Mouse (Mus musculus) heart, embryonic 12.5 days (tissue): Measurements from ENCODE around the gene Angpt4. TPM values are rescaled to one million over a fixed set of nuclear protein-coding genes. Genes with fewer than 3 reads are reported as not detected.

ENCODE experiments used
- ATAC-seq: fragments of 200-750 bp; cut with Nextera tagmentation; 2 replicates; pipeline ENCODE4 v1.8.0; 2017; ENCODE audit warnings: moderate TSS enrichment, moderate library complexity; ENCODE audit not compliant: insufficient number of reproducible peaks, low FRiP score
- H3K27ac ChIP-seq: fragments of 300-500 bp; sonication (generic); 2 replicates; pipeline ENCODE4 v1.5.1; 2016; ENCODE audit warnings: mild to moderate bottlenecking, moderate library complexity; ENCODE audit not compliant: poor library complexity, severe bottlenecking
- H3K27me3 ChIP-seq: fragments of 300-500 bp; sonication (generic); replicated peaks from 2 replicates; pipeline ENCODE4 v1.6.1; 2016; ENCODE audit warnings: mild to moderate bottlenecking, moderate library complexity
- H3K36me3 ChIP-seq: fragments of 300-500 bp; sonication (generic); 2 replicates; pipeline ENCODE4 v1.6.1; 2016; ENCODE audit warnings: mild to moderate bottlenecking, moderate library complexity
- H3K4me1 ChIP-seq: fragments of 300-500 bp; sonication (generic); replicated peaks from 2 replicates; pipeline ENCODE4 v1.6.1; 2016; ENCODE audit warnings: mild to moderate bottlenecking
- H3K4me2 ChIP-seq: fragments of 300-500 bp; sonication (generic); 2 replicates; pipeline ENCODE4 v1.6.1; 2016; ENCODE audit warnings: mild to moderate bottlenecking, moderate library complexity
- H3K4me3 ChIP-seq: fragments of 300-500 bp; sonication (generic); 2 replicates; pipeline ENCODE4 v1.5.1; 2016; ENCODE audit warnings: mild to moderate bottlenecking
- H3K9ac ChIP-seq: fragments of 300-500 bp; sonication (generic); 2 replicates; pipeline ENCODE4 v1.6.1; 2016; ENCODE audit warnings: mild to moderate bottlenecking, moderate library complexity
- H3K9me3 ChIP-seq: fragments of 300-500 bp; sonication (generic); replicated peaks from 2 replicates; pipeline ENCODE4 v1.6.1; 2016; ENCODE audit warnings: mild to moderate bottlenecking, moderate library complexity
- whole genome bisulfite sequencing: fragments of 180-500 bp; shearing (Covaris S2); methylation state at CpG from one replicate; pipeline ENCODE4 v1.1.7; 2016; 5-methylcytosine and 5-hydroxymethylcytosine counted together
- polyA plus RNA-seq: library from polyadenylated mRNA; unstranded; fragments of >200 nt; fragmentation: Nextera tagmentation; extraction: Ambion mirVana; gene quantifications from 2 replicates; pipeline ENCODE4 v1.2.1, GENCODE M21; 2016

Angpt4 gene
- polyA plus RNA-seq, result 0.13 and 0.20 TPM in 2 replicates

GRCm38 (mm10) chr2:151910919-151911500 is at the start of gene Angpt4:
Gene Angpt4 (plus strand): TSS chr2:151911210.
- H3K27me3 ChIP-seq, result peaks cover 18% of the 10 kb centered on the region
- WGBS, result 66% methylated on average over 12 of the region's 13 CpGs
- no peak for ATAC-seq
- H3K9ac ChIP-seq, result no peak within 1 kb of the TSS
- no peak within 1 kb of the TSS for H3K27ac ChIP-seq
- H3K9me3 ChIP-seq, result no peaks in the 10 kb centered on the region
- no peak within 1 kb of the TSS for H3K4me3 ChIP-seq
- no peaks in the 10 kb centered on the region for H3K36me3 ChIP-seq
- 0 out of 2 replicates have a peak within 1 kb of the TSS, but pooled peaks have one; percentile 7 for H3K4me2 ChIP-seq
- peaks cover 15% of the 10 kb centered on the region for H3K4me1 ChIP-seq

GRCm38 (mm10) chr2:151862257-151862810 is 48.7 kb upstream of the Angpt4 start:
- H3K4me3 ChIP-seq, result no peak overlapping the region
- H3K9ac ChIP-seq, result no peak overlapping the region
- ATAC-seq, result no peak
- H3K9me3 ChIP-seq, result no peaks in the 10 kb centered on the region
- H3K27ac ChIP-seq, result no peak overlapping the region
- WGBS, result 52% methylated on average over 5 of the region's 5 CpGs
- peaks cover 11% of the 10 kb centered on the region for H3K27me3 ChIP-seq
- no peak overlapping the region for H3K4me2 ChIP-seq
- H3K36me3 ChIP-seq, result no peaks in the 10 kb centered on the region
- H3K4me1 ChIP-seq, result no peaks in the 10 kb centered on the region

GRCm38 (mm10) chr2:151864941-151865340 is 46.1 kb upstream of the Angpt4 start:
- 81% methylated on average over 6 of the region's 6 CpGs for WGBS
- no peak for ATAC-seq
- H3K27me3 ChIP-seq, result peaks cover 23% of the 10 kb centered on the region
- no peaks in the 10 kb centered on the region for H3K9me3 ChIP-seq
- H3K4me3 ChIP-seq, result no peak overlapping the region
- H3K9ac ChIP-seq, result no peak overlapping the region
- H3K4me1 ChIP-seq, result no peaks in the 10 kb centered on the region
- H3K36me3 ChIP-seq, result no peaks in the 10 kb centered on the region
- no peak overlapping the region for H3K27ac ChIP-seq
- H3K4me2 ChIP-seq, result no peak overlapping the region

DNA sequence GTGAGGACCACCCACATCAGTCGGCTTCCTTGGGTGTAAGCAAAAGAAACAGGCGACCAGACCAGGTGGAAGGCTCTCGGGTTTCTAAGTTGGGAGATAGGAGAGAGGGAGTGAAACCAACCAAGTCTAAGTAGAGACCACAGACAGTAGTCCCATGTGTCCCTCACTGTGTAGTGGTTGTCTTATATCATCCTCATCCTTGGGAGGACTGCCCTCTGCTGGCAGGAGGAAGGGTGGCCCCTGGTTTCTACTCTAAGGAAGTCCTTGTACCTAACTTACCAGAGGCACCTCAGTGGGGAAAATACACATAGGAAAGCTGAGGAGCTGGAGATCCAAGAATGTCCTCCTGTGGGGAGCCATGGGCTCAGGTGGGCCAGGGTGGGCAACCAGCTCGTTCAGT is 44.5 kb upstream of the Angpt4 start:
- Histone ChIP-seq H3K27ac (no peak overlapping the region), H3K9ac (no peak overlapping the region), H3K9me3 (no peaks in the 10 kb centered on the region), H3K27me3 (peaks cover 23% of the 10 kb centered on the region), H3K4me3 (no peak overlapping the region), H3K4me1 (no peaks in the 10 kb centered on the region), H3K36me3 (no peaks in the 10 kb centered on the region), H3K4me2 (no peak overlapping the region)
- 41% methylated on average over 4 of the region's 4 CpGs for WGBS
- ATAC-seq, result no peak

- Histone ChIP-seq H3K4me3 (no peak overlapping the region), H3K27me3 (peaks cover 39% of the 10 kb centered on the region), H3K4me1 (no peaks in the 10 kb centered on the region), H3K27ac (no peak overlapping the region), H3K36me3 (no peaks in the 10 kb centered on the region), H3K9me3 (no peaks in the 10 kb centered on the region), H3K9ac (no peak overlapping the region), H3K4me2 (no peak overlapping the region)
- WGBS, result 77% methylated on average over 8 of the region's 8 CpGs
- ATAC-seq, result no peak
Measured at GRCm38 (mm10) chr2:151868196-151868595, 42.8 kb upstream of the Angpt4 start.

GRCm38 (mm10) chr2:151874551-151874950 is 36.5 kb upstream of the Angpt4 start:
- H3K4me1 ChIP-seq, result no peaks in the 10 kb centered on the region
- no peak overlapping the region for H3K4me3 ChIP-seq
- H3K27ac ChIP-seq, result no peak overlapping the region
- no peaks in the 10 kb centered on the region for H3K36me3 ChIP-seq
- H3K9ac ChIP-seq, result no peak overlapping the region
- ATAC-seq, result no peak
- peaks cover 35% of the 10 kb centered on the region for H3K27me3 ChIP-seq
- no peak overlapping the region for H3K4me2 ChIP-seq
- no peaks in the 10 kb centered on the region for H3K9me3 ChIP-seq

DNA sequence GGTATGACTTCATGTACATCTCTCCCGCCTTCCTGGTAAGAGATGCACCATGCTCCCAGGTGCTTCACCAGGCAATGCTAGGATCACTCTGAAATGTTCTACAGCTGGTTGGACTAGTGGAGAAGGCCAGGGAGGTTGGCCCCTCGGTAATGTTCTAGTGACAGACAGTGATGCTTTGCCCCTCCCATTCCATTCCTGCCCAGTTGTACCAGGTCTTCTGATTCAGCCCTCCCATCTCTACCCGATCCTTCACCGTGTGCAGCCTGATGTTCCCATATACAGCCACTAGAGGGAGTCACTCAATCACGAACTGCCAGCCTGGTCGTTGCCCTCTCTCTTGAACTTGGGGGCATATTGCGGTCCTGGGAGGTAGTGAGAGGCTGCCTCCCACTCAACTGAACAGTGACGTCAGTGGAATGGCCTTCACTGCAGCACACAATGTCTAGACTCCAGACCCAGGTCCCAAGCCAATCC is 35.0 kb upstream of the Angpt4 start:
- Histone ChIP-seq H3K4me3 (no peak overlapping the region), H3K27ac (no peak overlapping the region), H3K9ac (no peak overlapping the region), H3K36me3 (no peaks in the 10 kb centered on the region), H3K4me1 (no peaks in the 10 kb centered on the region), H3K9me3 (no peaks in the 10 kb centered on the region), H3K4me2 (no peak overlapping the region), H3K27me3 (peaks cover 34% of the 10 kb centered on the region)
- WGBS, result 14% methylated on average over 8 of the region's 8 CpGs
- peak; percentile 47; the same call in 1 of the 2 replicates for ATAC-seq

- H3K4me1 ChIP-seq, result no peaks in the 10 kb centered on the region
- no peak overlapping the region for H3K27ac ChIP-seq
- 63% methylated on average over 3 of the region's 3 CpGs for WGBS
- H3K27me3 ChIP-seq, result peaks cover 16% of the 10 kb centered on the region; the same call in 1 of the 2 replicates
- no peak overlapping the region for H3K4me3 ChIP-seq
- no peaks in the 10 kb centered on the region for H3K9me3 ChIP-seq
- no peak overlapping the region for H3K4me2 ChIP-seq
- no peak overlapping the region for H3K9ac ChIP-seq
- H3K36me3 ChIP-seq, result no peaks in the 10 kb centered on the region
- ATAC-seq, result no peak
Measured at GRCm38 (mm10) chr2:151878645-151879044, 32.4 kb upstream of the Angpt4 start.

DNA sequence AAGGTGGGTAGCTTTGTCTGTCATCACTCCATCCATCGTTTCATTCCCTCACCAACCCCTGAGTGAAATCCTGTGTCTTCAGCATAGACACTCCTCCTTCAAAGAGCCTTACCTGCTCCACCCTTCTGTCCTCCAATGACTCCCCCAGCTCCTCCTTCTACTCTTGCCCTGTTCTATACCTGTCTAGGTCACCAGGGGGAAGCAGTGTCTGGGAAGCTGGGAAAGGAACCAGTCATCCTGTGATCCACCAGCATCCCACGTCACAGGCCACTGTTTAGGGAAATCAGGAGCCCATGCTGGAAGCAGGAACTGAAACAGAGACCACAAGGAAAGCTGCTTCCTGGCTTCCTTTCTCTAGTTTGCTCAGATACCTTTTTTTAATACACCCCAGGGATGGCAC is 31.2 kb upstream of the Angpt4 start:
- Histone ChIP-seq H3K4me1 (no peaks in the 10 kb centered on the region), H3K27ac (no peak overlapping the region), H3K36me3 (no peaks in the 10 kb centered on the region), H3K4me3 (no peak overlapping the region), H3K9ac (no peak overlapping the region), H3K27me3 (peaks cover 10% of the 10 kb centered on the region; the same call in 1 of the 2 replicates), H3K9me3 (no peaks in the 10 kb centered on the region), H3K4me2 (no peak overlapping the region)
- 50% methylated on average over 2 of the region's 2 CpGs for WGBS
- no peak for ATAC-seq

DNA sequence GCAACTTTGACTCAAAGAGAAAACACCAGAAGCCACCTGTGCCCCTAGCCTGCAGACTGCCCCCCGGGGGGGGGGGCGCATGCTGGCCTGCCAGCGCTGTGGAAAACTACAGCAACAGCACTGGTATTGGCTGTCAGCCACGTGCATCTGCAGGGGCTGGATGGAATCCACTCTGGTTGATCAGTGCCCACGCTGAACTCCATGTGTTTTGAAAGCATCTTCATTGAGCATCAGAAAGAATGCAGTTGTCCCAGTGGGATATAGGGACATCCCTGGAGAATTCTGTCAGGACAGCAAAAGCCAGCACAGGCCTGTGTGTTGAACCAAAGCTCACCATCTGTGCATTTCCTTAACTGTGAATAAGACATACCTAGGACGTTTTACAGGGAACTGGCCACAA is 20.0 kb upstream of the Angpt4 start:
- H3K36me3 ChIP-seq, result no peaks in the 10 kb centered on the region
- H3K4me2 ChIP-seq, result no peak overlapping the region
- no peak overlapping the region for H3K9ac ChIP-seq
- H3K9me3 ChIP-seq, result no peaks in the 10 kb centered on the region; the same call in 1 of the 2 replicates
- no peaks in the 10 kb centered on the region; the same call in 1 of the 2 replicates for H3K4me1 ChIP-seq
- peaks cover 29% of the 10 kb centered on the region; the same call in 1 of the 2 replicates for H3K27me3 ChIP-seq
- H3K27ac ChIP-seq, result no peak overlapping the region
- no peak overlapping the region for H3K4me3 ChIP-seq
- WGBS, result 60% methylated on average over 6 of the region's 6 CpGs
- no peak for ATAC-seq

- H3K36me3 ChIP-seq, result no peaks in the 10 kb centered on the region
- no peaks in the 10 kb centered on the region; the same call in 1 of the 2 replicates for H3K4me1 ChIP-seq
- H3K27me3 ChIP-seq, result peaks cover 23% of the 10 kb centered on the region
- 0 out of 2 replicates have a peak, but pooled peaks have one; percentile 30 for ATAC-seq
- H3K9me3 ChIP-seq, result no peaks in the 10 kb centered on the region
- no peak overlapping the region for H3K9ac ChIP-seq
- H3K4me3 ChIP-seq, result no peak overlapping the region
- whole genome bisulfite sequencing, result 49% methylated on average over 15 of the region's 15 CpGs
- H3K27ac ChIP-seq, result no peak overlapping the region
- no peak overlapping the region for H3K4me2 ChIP-seq
Measured at GRCm38 (mm10) chr2:151893122-151893774, 17.8 kb upstream of the Angpt4 start.
